Mouse (Mus musculus) lung, embryonic 15.5 days (tissue): ENCODE measurements at regions not wholly inside any gene's neighbourhood (a gene's known extent, or its start where the extent isn't known, plus 50 kb on each side); places are given as distances from the start of the nearest gene placed in this dataset.

Source experiments
- ATAC-seq: fragments of 200-750 bp; cut with Nextera tagmentation; 2 replicates; pipeline ENCODE4 v1.8.0; 2017; ENCODE audit warnings: moderate number of reproducible peaks, borderline replicate concordance; ENCODE audit not compliant: low FRiP score, low TSS enrichment; ENCODE audit errors: extremely low read depth
- H3K27ac ChIP-seq: fragments of 300-500 bp; sonication (generic); 2 replicates; pipeline ENCODE4 v1.5.1; 2015; ENCODE audit warnings: moderate library complexity, mild to moderate bottlenecking, inconsistent platforms
- H3K27me3 ChIP-seq: fragments of 300-500 bp; sonication (generic); 2 replicates; pipeline ENCODE4 v1.6.1; 2015; ENCODE audit warnings: inconsistent platforms
- H3K36me3 ChIP-seq: fragments of 300-500 bp; sonication (generic); 2 replicates; pipeline ENCODE4 v1.6.1; 2015; ENCODE audit warnings: inconsistent platforms
- H3K4me1 ChIP-seq: fragments of 300-500 bp; sonication (generic); 2 replicates; pipeline ENCODE4 v1.6.1; 2015; ENCODE audit warnings: inconsistent platforms
- H3K4me2 ChIP-seq: fragments of 300-500 bp; sonication (generic); 2 replicates; pipeline ENCODE4 v1.6.1; 2015; ENCODE audit warnings: inconsistent platforms, mild to moderate bottlenecking, moderate library complexity
- H3K4me3 ChIP-seq: fragments of 300-500 bp; sonication (generic); 2 replicates; pipeline ENCODE4 v1.5.1; 2015; ENCODE audit warnings: mild to moderate bottlenecking, inconsistent platforms
- H3K9ac ChIP-seq: fragments of 300-500 bp; sonication (generic); 2 replicates; pipeline ENCODE4 v1.6.1; 2015; ENCODE audit warnings: inconsistent platforms
- H3K9me3 ChIP-seq: fragments of 300-500 bp; sonication (generic); 2 replicates; pipeline ENCODE4 v1.6.1; 2016; ENCODE audit warnings: inconsistent platforms
- WGBS: fragments of 180-500 bp; shearing (Covaris S2); methylation state at CpG from one replicate; pipeline ENCODE4 v1.1.7; 2015; 5-methylcytosine and 5-hydroxymethylcytosine counted together

- H3K4me3 ChIP-seq, result no peak overlapping the region
- H3K4me2 ChIP-seq, result no peak overlapping the region
- no peak for ATAC-seq
- no peaks in the 10 kb centered on the region for H3K36me3 ChIP-seq
- H3K9ac ChIP-seq, result no peak overlapping the region
- H3K27ac ChIP-seq, result no peak overlapping the region
- H3K4me1 ChIP-seq, result no peaks in the 10 kb centered on the region
- no peaks in the 10 kb centered on the region for H3K9me3 ChIP-seq
- WGBS, result 20% methylated on average over 1 of the region's 1 CpGs
- no peaks in the 10 kb centered on the region for H3K27me3 ChIP-seq
Observed at GRCm38 (mm10) chr1:22222836-22223235, 261.1 kb upstream of the Kcnq5 start.

GRCm38 (mm10) chr1:22211795-22212194, 250.1 kb upstream of the Kcnq5 start:
- H3K4me1 ChIP-seq, result no peaks in the 10 kb centered on the region
- no peak overlapping the region for H3K27ac ChIP-seq
- no peak overlapping the region for H3K4me3 ChIP-seq
- ATAC-seq, result no peak
- no peaks in the 10 kb centered on the region for H3K27me3 ChIP-seq
- H3K36me3 ChIP-seq, result no peaks in the 10 kb centered on the region
- no peak overlapping the region for H3K4me2 ChIP-seq
- H3K9ac ChIP-seq, result no peak overlapping the region
- 84% methylated on average over 5 of the region's 5 CpGs for WGBS
- no peaks in the 10 kb centered on the region for H3K9me3 ChIP-seq

- Histone ChIP-seq H3K27ac (no peak overlapping the region), H3K4me2 (no peak overlapping the region), H3K9ac (no peak overlapping the region), H3K27me3 (no peaks in the 10 kb centered on the region), H3K4me1 (no peaks in the 10 kb centered on the region), H3K4me3 (no peak overlapping the region), H3K9me3 (no peaks in the 10 kb centered on the region), H3K36me3 (no peaks in the 10 kb centered on the region)
- no peak for ATAC-seq
- 77% methylated on average over 4 of the region's 4 CpGs for WGBS
Observed at GRCm38 (mm10) chr1:22211232-22211631, 249.5 kb upstream of the Kcnq5 start.

- Histone ChIP-seq H3K4me3 (no peak overlapping the region), H3K27me3 (no peaks in the 10 kb centered on the region), H3K4me2 (no peak overlapping the region), H3K9me3 (no peaks in the 10 kb centered on the region), H3K36me3 (no peaks in the 10 kb centered on the region), H3K27ac (no peak overlapping the region), H3K4me1 (no peaks in the 10 kb centered on the region), H3K9ac (no peak overlapping the region)
- WGBS, result 79% methylated on average over 6 of the region's 6 CpGs
- ATAC-seq, result no peak
Observed at GRCm38 (mm10) chr1:22210621-22211020, 248.9 kb upstream of the Kcnq5 start.

- no peak overlapping the region for H3K4me2 ChIP-seq
- WGBS, result 88% methylated on average over 2 of the region's 2 CpGs
- no peak for ATAC-seq
Observed at GRCm38 (mm10) chr1:22208287-22208686, 246.5 kb upstream of the Kcnq5 start.

GRCm38 (mm10) chr1:22206935-22207334, 245.2 kb upstream of the Kcnq5 start:
- no peak overlapping the region for H3K4me2 ChIP-seq
- H3K4me3 ChIP-seq, result no peak overlapping the region
- H3K9me3 ChIP-seq, result no peaks in the 10 kb centered on the region
- H3K4me1 ChIP-seq, result no peaks in the 10 kb centered on the region
- no peaks in the 10 kb centered on the region for H3K27me3 ChIP-seq
- no peaks in the 10 kb centered on the region for H3K36me3 ChIP-seq
- H3K9ac ChIP-seq, result no peak overlapping the region
- no peak overlapping the region for H3K27ac ChIP-seq
- 39% methylated on average over 5 of the region's 5 CpGs for WGBS
- peak; percentile 95 for ATAC-seq

More at GRCm38 (mm10) chr1:22208287-22208686, 246.5 kb upstream of the Kcnq5 start:
- Histone ChIP-seq H3K9me3 (no peaks in the 10 kb centered on the region), H3K4me1 (no peaks in the 10 kb centered on the region), H3K27ac (no peak overlapping the region), H3K9ac (no peak overlapping the region), H3K4me3 (no peak overlapping the region), H3K27me3 (no peaks in the 10 kb centered on the region), H3K36me3 (no peaks in the 10 kb centered on the region)

GRCm38 (mm10) chr1:22167621-22168181, 206.0 kb upstream of the Kcnq5 start:
- H3K4me1 ChIP-seq, result no peaks in the 10 kb centered on the region
- no peaks in the 10 kb centered on the region for H3K9me3 ChIP-seq
- no peak overlapping the region for H3K4me2 ChIP-seq
- H3K36me3 ChIP-seq, result no peaks in the 10 kb centered on the region
- no peak for ATAC-seq
- no peak overlapping the region for H3K27ac ChIP-seq
- H3K27me3 ChIP-seq, result no peaks in the 10 kb centered on the region
- no peak overlapping the region for H3K4me3 ChIP-seq
- no peak overlapping the region for H3K9ac ChIP-seq
- WGBS, result 78% methylated on average over 4 of the region's 4 CpGs

- H3K9me3 ChIP-seq, result no peaks in the 10 kb centered on the region
- H3K36me3 ChIP-seq, result no peaks in the 10 kb centered on the region
- no peak overlapping the region for H3K4me2 ChIP-seq
- H3K27ac ChIP-seq, result no peak overlapping the region
- no peak overlapping the region for H3K9ac ChIP-seq
- no peaks in the 10 kb centered on the region for H3K4me1 ChIP-seq
- 39% methylated on average over 4 of the region's 4 CpGs for WGBS
- H3K27me3 ChIP-seq, result no peaks in the 10 kb centered on the region
- no peak overlapping the region for H3K4me3 ChIP-seq
- ATAC-seq, result peak; percentile 64; the same call in 1 of the 2 replicates
Observed at GRCm38 (mm10) chr1:22136571-22137122, 174.9 kb upstream of the Kcnq5 start.

GRCm38 (mm10) chr1:22118266-22118772, 156.6 kb upstream of the Kcnq5 start:
- no peak overlapping the region for H3K4me3 ChIP-seq
- 48% methylated on average over 4 of the region's 4 CpGs for WGBS
- H3K4me1 ChIP-seq, result no peaks in the 10 kb centered on the region
- H3K36me3 ChIP-seq, result no peaks in the 10 kb centered on the region
- no peak for ATAC-seq
- no peaks in the 10 kb centered on the region for H3K9me3 ChIP-seq
- H3K9ac ChIP-seq, result no peak overlapping the region
- no peak overlapping the region for H3K27ac ChIP-seq
- no peaks in the 10 kb centered on the region for H3K27me3 ChIP-seq
- H3K4me2 ChIP-seq, result no peak overlapping the region

GRCm38 (mm10) chr1:22116466-22116865, 154.7 kb upstream of the Kcnq5 start:
- no peak overlapping the region for H3K4me2 ChIP-seq
- no peaks in the 10 kb centered on the region for H3K36me3 ChIP-seq
- H3K27me3 ChIP-seq, result no peaks in the 10 kb centered on the region
- H3K9me3 ChIP-seq, result no peaks in the 10 kb centered on the region
- no peak overlapping the region for H3K4me3 ChIP-seq
- H3K9ac ChIP-seq, result no peak overlapping the region
- WGBS, result 32% methylated on average over 1 of the region's 1 CpGs
- no peaks in the 10 kb centered on the region for H3K4me1 ChIP-seq
- no peak overlapping the region for H3K27ac ChIP-seq
- ATAC-seq, result no peak

- no peak overlapping the region for H3K9ac ChIP-seq
- no peak overlapping the region for H3K4me3 ChIP-seq
- no peak for ATAC-seq
- H3K4me1 ChIP-seq, result no peaks in the 10 kb centered on the region
- no peaks in the 10 kb centered on the region for H3K27me3 ChIP-seq
- 45% methylated on average over 3 of the region's 3 CpGs for WGBS
- H3K4me2 ChIP-seq, result no peak overlapping the region
- no peaks in the 10 kb centered on the region for H3K36me3 ChIP-seq
- H3K27ac ChIP-seq, result no peak overlapping the region
- no peaks in the 10 kb centered on the region for H3K9me3 ChIP-seq
Observed at GRCm38 (mm10) chr1:22105496-22105895, 143.8 kb upstream of the Kcnq5 start.

GRCm38 (mm10) chr1:22071405-22072117, 109.8 kb upstream of the Kcnq5 start:
- Histone ChIP-seq H3K9me3 (no peaks in the 10 kb centered on the region), H3K4me1 (no peaks in the 10 kb centered on the region), H3K36me3 (no peaks in the 10 kb centered on the region), H3K9ac (no peak overlapping the region), H3K27ac (no peak overlapping the region), H3K27me3 (no peaks in the 10 kb centered on the region), H3K4me2 (no peak overlapping the region), H3K4me3 (no peak overlapping the region)
- 89% methylated on average over 4 of the region's 4 CpGs for WGBS
- ATAC-seq, result no peak
